Mouse (Mus musculus) hindbrain, embryonic 16.5 days (tissue): ENCODE results near the gene Fasn. TPM values are rescaled to one million over a fixed set of nuclear protein-coding genes. Genes with fewer than 3 reads are reported as not detected.
"Not testable (repeated sequence)": the region's sequence is repeated elsewhere in the genome, so short reads cannot be mapped to it uniquely, and the experiment has no call there.

Experiments used
- ATAC-seq: fragments of 200-750 bp; cut with Nextera tagmentation; 2 replicates; pipeline ENCODE4 v1.8.0; 2017; ENCODE audit warnings: moderate TSS enrichment, moderate library complexity
- H3K27ac ChIP-seq: fragments of 300-500 bp; sonication (generic); 2 replicates; pipeline ENCODE4 v1.5.1; 2014; ENCODE audit warnings: low read depth, mild to moderate bottlenecking, control low read depth, low read length, moderate library complexity
- H3K27me3 ChIP-seq: fragments of 300-500 bp; sonication (generic); replicated peaks from 2 replicates; pipeline ENCODE4 v1.6.1; 2014; ENCODE audit warnings: low read length; ENCODE audit not compliant: control insufficient read depth, insufficient read depth
- H3K36me3 ChIP-seq: fragments of 300-500 bp; sonication (generic); 2 replicates; pipeline ENCODE4 v1.6.1; 2014; ENCODE audit warnings: mild to moderate bottlenecking, low read length, moderate library complexity, mixed read lengths; ENCODE audit not compliant: control insufficient read depth, insufficient read depth
- H3K4me1 ChIP-seq: fragments of 300-500 bp; sonication (generic); 2 replicates; pipeline ENCODE4 v1.6.1; 2014; ENCODE audit warnings: low read depth, low read length; ENCODE audit not compliant: control insufficient read depth, insufficient read depth
- H3K4me2 ChIP-seq: fragments of 300-500 bp; sonication (generic); 2 replicates; pipeline ENCODE4 v1.6.1; 2014; ENCODE audit warnings: mild to moderate bottlenecking, low read length, control low read depth, moderate library complexity
- H3K4me3 ChIP-seq: fragments of 300-500 bp; sonication (generic); 2 replicates; pipeline ENCODE4 v1.5.1; 2014; ENCODE audit warnings: mild to moderate bottlenecking, low read length, control low read depth, moderate library complexity
- H3K9ac ChIP-seq: fragments of 300-500 bp; sonication (generic); 2 replicates; pipeline ENCODE4 v1.6.1; 2014; ENCODE audit warnings: low read depth, mild to moderate bottlenecking, control low read depth, low read length, moderate library complexity
- H3K9me3 ChIP-seq: fragments of 300-500 bp; sonication (generic); 2 replicates; pipeline ENCODE4 v1.6.1; 2014; ENCODE audit warnings: mild to moderate bottlenecking, low read length, moderate library complexity; ENCODE audit not compliant: control insufficient read depth
- WGBS: fragments of 180-500 bp; shearing (Covaris S2); extraction: QIAGEN DNeasy Blood & Tissue Kit; methylation state at CpG from one replicate; pipeline ENCODE4 v1.1.7; 2014; 5-methylcytosine and 5-hydroxymethylcytosine counted together
- polyA plus RNA-seq: library from polyadenylated mRNA; unstranded; fragments of >200 nt; fragmentation: Nextera tagmentation; extraction: Ambion mirVana; gene quantifications from 2 replicates; pipeline ENCODE4 v1.2.1, GENCODE M21; 2015

Fasn gene
- 82.9 and 92.6 TPM in 2 replicates for polyA plus RNA-seq

DNA sequence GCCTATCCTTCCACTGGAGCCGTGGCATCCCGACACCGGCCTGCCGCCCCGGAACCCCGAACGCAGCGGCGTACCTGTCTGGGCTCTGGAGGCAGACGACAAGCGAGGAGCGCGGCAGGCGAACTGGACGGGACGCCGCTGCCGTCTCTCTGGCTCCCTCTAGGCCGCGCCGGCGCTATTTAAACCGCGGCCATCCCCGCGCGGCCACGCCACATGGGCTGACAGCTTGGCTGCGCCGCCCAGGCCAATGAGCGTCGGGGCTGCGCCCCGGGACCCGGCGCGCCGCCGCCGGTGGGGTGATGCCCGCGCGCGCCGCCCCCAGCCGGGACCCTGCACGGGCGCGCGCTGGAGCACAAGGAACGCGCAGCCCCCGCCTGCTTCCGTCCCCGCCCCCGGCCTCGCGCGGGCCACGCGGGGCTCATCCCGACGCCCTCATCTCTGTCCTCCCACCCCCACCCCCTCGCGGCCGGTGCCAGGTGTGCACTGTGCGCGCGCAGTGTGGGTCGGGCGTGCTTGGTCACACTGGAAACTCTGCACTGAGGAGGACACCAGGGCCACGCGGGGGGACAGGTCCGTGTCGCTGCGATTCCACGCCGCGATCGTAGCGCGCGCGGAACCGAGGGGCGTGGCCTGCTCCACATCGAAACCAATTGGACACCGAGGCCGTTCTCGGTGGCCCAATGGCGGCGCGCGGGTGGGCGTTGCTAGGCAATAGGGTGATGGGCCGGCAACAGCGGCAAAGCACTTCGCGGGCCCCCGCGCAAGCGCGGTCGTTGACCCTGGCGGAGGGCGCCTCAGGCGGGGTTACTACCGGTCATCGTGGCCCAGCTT, at the start of gene Fasn:
TSS of gene Fasn (minus strand) at position 592 of the 831 bp plus-strand sequence.
- peak within 1 kb of the TSS; percentile 81 for H3K4me3 ChIP-seq
- ATAC-seq, result peak; percentile 94
- H3K9me3 ChIP-seq, result no peaks in the 10 kb centered on the region
- H3K4me2 ChIP-seq, result peak within 1 kb of the TSS; percentile 95
- no peaks in the 10 kb centered on the region for H3K27me3 ChIP-seq
- peak within 1 kb of the TSS; percentile 97 for H3K9ac ChIP-seq
- peak within 1 kb of the TSS; percentile 100 for H3K27ac ChIP-seq
- WGBS, result under 1% methylated on average over 70 of the region's 109 CpGs
- H3K4me1 ChIP-seq, result peaks cover 38% of the 10 kb centered on the region
- H3K36me3 ChIP-seq, result peaks cover 17% of the 10 kb centered on the region

DNA sequence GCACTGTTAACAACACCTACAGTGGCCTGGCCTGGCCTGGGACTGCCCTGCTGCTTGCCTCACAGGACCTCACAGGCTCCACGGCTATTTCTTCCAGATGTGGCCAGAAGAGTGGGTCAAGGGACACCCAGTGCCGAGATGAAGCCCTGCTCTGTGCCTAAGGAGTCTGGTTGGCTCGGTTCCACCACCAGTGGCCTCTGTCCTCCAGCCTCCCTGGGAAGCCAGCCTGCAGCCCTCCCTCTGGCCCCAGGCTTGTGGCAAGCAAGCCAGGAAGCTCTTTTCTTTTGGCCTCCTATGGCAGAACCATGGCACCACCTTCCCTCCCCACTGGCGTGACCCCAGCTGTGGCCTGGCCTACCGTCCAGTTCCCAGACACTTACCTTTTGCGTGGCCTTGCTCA, 48.9 kb upstream of the Fasn start:
- H3K27ac ChIP-seq, result no peak overlapping the region
- no peaks in the 10 kb centered on the region for H3K9me3 ChIP-seq
- H3K4me3 ChIP-seq, result no peak overlapping the region
- no peak for ATAC-seq
- no peaks in the 10 kb centered on the region for H3K4me1 ChIP-seq
- H3K4me2 ChIP-seq, result no peak overlapping the region
- no peaks in the 10 kb centered on the region for H3K27me3 ChIP-seq
- H3K36me3 ChIP-seq, result peaks cover 3% of the 10 kb centered on the region
- WGBS, result 75% methylated on average over 6 of the region's 6 CpGs
- no peak overlapping the region for H3K9ac ChIP-seq

DNA sequence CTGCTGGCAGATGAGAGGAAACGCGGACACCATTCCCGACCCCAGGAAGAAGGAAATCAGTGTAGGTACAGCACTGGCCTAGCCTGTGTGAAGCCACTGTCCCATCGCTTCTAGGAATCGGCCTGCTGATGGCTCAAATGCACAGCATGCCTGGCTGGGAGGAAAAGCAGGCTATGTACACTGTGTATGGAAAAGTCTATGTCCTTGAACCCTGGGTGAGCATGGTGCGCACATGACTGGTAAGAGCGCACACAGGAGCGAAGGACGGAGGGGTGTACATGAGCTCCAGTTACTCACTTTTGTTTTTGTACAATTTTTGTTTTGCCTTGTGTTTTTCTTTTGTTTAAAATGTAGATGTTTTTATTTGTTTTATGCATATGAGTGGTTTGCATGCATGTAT, 47.2 kb upstream of the Fasn start:
- no peak for ATAC-seq

GRCm38 (mm10) chr11:120865816-120866215, 41.5 kb upstream of the Fasn start:
- H3K9me3 ChIP-seq, result no peaks in the 10 kb centered on the region
- no peak overlapping the region for H3K4me2 ChIP-seq
- no peak overlapping the region for H3K9ac ChIP-seq
- peaks cover 6% of the 10 kb centered on the region; the same call in 1 of the 2 replicates for H3K36me3 ChIP-seq
- 91% methylated on average over 1 of the region's 1 CpGs for WGBS
- H3K27me3 ChIP-seq, result no peaks in the 10 kb centered on the region
- no peak overlapping the region for H3K27ac ChIP-seq
- no peaks in the 10 kb centered on the region for H3K4me1 ChIP-seq
- no peak overlapping the region for H3K4me3 ChIP-seq
- ATAC-seq, result no peak

More for the DNA sequence above, 47.2 kb upstream of the Fasn start:
- Histone ChIP-seq H3K4me2 (no peak overlapping the region), H3K4me3 (no peak overlapping the region), H3K27ac (no peak overlapping the region), H3K27me3 (no peaks in the 10 kb centered on the region), H3K9ac (no peak overlapping the region), H3K9me3 (no peaks in the 10 kb centered on the region), H3K4me1 (no peaks in the 10 kb centered on the region), H3K36me3 (peaks cover 2% of the 10 kb centered on the region; the same call in 1 of the 2 replicates)
- 95% methylated on average over 9 of the region's 9 CpGs for whole genome bisulfite sequencing

DNA sequence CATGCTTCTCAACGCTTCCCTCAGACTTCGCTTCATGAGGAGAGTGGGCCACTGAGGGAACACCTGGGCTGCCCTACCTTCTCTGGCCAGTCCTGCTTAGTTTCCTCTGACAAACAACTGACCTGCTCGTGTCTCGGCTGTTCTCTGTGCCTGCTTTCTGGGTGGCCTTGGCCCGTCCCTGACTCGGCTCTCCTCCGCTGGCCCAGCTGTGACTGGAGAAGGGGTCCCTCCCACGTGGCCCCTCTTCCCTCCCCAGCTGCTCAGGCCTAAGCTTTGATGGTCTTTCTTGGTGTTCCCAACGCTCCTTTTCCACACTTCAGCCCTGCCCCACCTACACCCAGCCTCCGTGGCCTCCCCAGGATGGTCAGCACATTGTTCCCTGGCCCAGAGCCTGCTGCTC, 38.5 kb upstream of the Fasn start:
- no peak overlapping the region for H3K27ac ChIP-seq
- H3K9ac ChIP-seq, result no peak overlapping the region
- no peaks in the 10 kb centered on the region for H3K9me3 ChIP-seq
- 84% methylated on average over 10 of the region's 10 CpGs for WGBS
- ATAC-seq, result no peak
- H3K36me3 ChIP-seq, result peaks cover 9% of the 10 kb centered on the region; the same call in 1 of the 2 replicates
- no peaks in the 10 kb centered on the region for H3K27me3 ChIP-seq
- H3K4me1 ChIP-seq, result no peaks in the 10 kb centered on the region
- H3K4me2 ChIP-seq, result no peak overlapping the region
- H3K4me3 ChIP-seq, result no peak overlapping the region

DNA sequence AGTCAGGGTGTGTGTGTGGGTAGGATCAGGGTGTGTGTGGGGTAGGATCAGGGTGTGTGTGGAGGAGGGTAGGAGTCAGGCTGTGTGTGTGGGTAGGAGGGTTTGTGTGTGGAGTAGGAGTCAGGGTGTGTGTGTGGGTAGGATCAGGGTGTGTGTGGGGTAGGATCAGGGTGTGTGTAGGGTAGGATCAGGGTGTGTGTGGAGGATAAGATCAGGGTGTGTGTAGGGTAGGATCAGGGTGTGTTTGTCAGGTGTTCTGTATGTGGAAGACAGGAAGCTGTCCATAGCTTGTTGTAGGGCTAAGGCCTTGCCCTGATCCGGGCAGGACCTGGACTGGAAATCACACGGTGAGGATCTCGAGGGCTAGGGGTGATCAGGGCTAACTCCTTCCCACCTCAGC, 31.6 kb upstream of the Fasn start:
- not testable (repeated sequence) for H3K4me3 ChIP-seq, ATAC-seq, H3K27me3 ChIP-seq, H3K9me3 ChIP-seq, H3K27ac ChIP-seq, H3K9ac ChIP-seq, H3K4me2 ChIP-seq, H3K4me1 ChIP-seq, H3K36me3 ChIP-seq
- 97% methylated on average over 3 of the region's 3 CpGs for WGBS

GRCm38 (mm10) chr11:120853788-120854187, 29.4 kb upstream of the Fasn start:
- no peak overlapping the region for H3K4me2 ChIP-seq
- H3K27me3 ChIP-seq, result no peaks in the 10 kb centered on the region
- no peak overlapping the region for H3K27ac ChIP-seq
- H3K4me3 ChIP-seq, result no peak overlapping the region
- 71% methylated on average over 4 of the region's 4 CpGs for WGBS
- no peaks in the 10 kb centered on the region for H3K4me1 ChIP-seq
- 0 out of 2 replicates have a peak, but pooled peaks cover 4% of the 10 kb centered on the region for H3K36me3 ChIP-seq
- H3K9ac ChIP-seq, result no peak overlapping the region
- no peak for ATAC-seq
- no peaks in the 10 kb centered on the region for H3K9me3 ChIP-seq

DNA sequence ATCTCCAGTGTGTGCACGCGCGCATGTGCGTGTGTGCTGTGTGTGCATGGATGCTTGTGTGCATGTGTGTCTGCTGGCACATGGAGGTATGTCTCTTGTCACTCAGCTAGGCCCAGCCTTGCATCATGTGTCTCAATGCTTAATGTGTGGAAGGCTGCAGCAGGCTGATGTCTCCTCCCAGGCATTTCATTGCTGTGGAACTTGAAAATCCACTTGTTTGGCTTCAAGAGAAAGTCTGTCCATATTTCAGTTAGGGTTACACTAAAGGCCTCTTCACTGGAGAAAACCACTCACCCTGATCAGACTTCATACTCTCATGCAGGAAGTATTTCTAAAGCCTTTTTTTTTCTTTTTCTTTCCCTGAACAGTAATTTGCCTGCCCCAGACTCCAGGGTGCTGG, 28.8 kb upstream of the Fasn start:
- Histone ChIP-seq H3K9ac (no peak overlapping the region), H3K4me2 (no peak overlapping the region), H3K9me3 (no peaks in the 10 kb centered on the region), H3K27me3 (no peaks in the 10 kb centered on the region), H3K4me1 (no peaks in the 10 kb centered on the region), H3K4me3 (no peak overlapping the region), H3K27ac (no peak overlapping the region), H3K36me3 (0 out of 2 replicates have a peak, but pooled peaks cover 3% of the 10 kb centered on the region)
- ATAC-seq, result no peak
- 100% methylated on average over 4 of the region's 4 CpGs for WGBS

DNA sequence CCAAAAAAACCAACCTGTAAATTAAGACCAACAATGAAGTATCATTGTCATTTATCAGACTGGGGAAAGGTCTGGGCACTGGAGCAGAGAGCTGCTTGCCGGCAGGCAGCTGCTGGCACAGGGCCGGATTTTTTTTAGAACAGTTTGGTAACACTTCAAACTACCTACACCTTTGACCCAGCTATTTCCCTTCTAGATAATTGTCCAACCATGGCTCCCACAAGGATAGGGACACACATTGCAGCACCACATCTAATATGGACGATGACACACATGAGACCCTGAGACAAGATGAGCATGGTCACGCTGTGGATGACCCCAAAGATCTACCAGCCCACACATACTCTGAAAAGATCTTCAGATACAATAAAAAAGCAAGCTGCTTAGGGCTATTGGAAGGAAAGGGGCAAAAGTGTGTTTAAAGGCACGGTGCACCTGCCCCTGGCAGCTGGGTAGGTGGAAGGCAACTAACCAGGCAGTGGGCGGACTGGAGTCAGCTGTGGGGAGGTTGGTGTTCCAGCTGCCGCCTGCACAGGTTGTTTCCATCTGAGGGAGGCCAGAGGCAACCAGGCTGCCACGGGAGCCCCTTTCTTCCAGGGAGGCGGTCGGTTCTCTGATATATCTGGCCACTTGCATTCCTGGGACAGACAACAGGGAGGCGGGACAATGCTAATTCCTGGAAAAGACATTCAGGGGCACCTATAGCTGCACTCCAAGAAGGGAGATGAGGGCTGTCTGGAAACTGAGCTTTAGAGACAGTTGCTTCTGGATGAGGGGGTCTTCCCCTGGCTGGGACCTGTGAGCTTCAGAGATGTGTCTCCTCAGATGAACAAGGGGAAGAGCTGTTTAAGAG, 28.0 kb upstream of the Fasn start:
- no peak overlapping the region for H3K27ac ChIP-seq
- no peak overlapping the region for H3K9ac ChIP-seq
- H3K36me3 ChIP-seq, result 0 out of 2 replicates have a peak, but pooled peaks cover 2% of the 10 kb centered on the region
- no peak overlapping the region for H3K4me2 ChIP-seq
- no peak overlapping the region for H3K4me3 ChIP-seq
- H3K9me3 ChIP-seq, result no peaks in the 10 kb centered on the region
- no peak for ATAC-seq
- H3K4me1 ChIP-seq, result no peaks in the 10 kb centered on the region
- no peaks in the 10 kb centered on the region for H3K27me3 ChIP-seq
- 63% methylated on average over 11 of the region's 11 CpGs for WGBS
